Comparison of ENCODE assay signal across 8 mouse cellular contexts in genomic region chr14:19987358-19987834, GRCm38 (mm10). TPM values are rescaled to one million over a fixed set of nuclear protein-coding genes. Genes with fewer than 3 reads are reported as not detected.
A peak's percentile ranks its signal among the peaks of the same experiment; 100 is the strongest.
DNase-seq lines count a peak whose midpoint lies in the region; ATAC-seq and TF ChIP-seq lines count a peak whose summit lies in the region.

No protein-coding gene starts in this region.

- ATAC-seq in kidney, postnatal 0 days (replicated peaks; ENCODE audit: low FRiP score, low read depth) = no peak
- ATAC-seq in embryonic facial prominence, embryonic 12.5 days (ENCODE audit: insufficient number of reproducible peaks, insufficient read depth, low FRiP score, low TSS enrichment) = no peak
- peak; percentile 79 for ATAC-seq in hindbrain, embryonic 12.5 days (ENCODE audit: low FRiP score)
- peak; percentile 71 for ATAC-seq in midbrain, embryonic 15.5 days (replicated peaks)

- no peak for TF ChIP-seq CTCF in kidney, postnatal 0 days (IDR thresholded peaks at IDR 0.05; ENCODE audit: low read depth)

- H3K4me2 ChIP-seq in kidney, postnatal 0 days (ENCODE audit: low read length) = peak overlapping the region; percentile 51
- peak overlapping the region; percentile 43 for H3K4me2 ChIP-seq in embryonic facial prominence, embryonic 12.5 days (replicated peaks)
- peak overlapping the region; percentile 55 for H3K4me2 ChIP-seq in hindbrain, embryonic 12.5 days (replicated peaks)
- peak overlapping the region; percentile 55 for H3K4me2 ChIP-seq in midbrain, embryonic 15.5 days

- H3K27me3 ChIP-seq in kidney, postnatal 0 days (ENCODE audit: insufficient read depth, low read length) = no peaks in the 10 kb centered on the region
- no peaks in the 10 kb centered on the region for H3K27me3 ChIP-seq in embryonic facial prominence, embryonic 12.5 days
- no peaks in the 10 kb centered on the region for H3K27me3 ChIP-seq in hindbrain, embryonic 12.5 days
- no peaks in the 10 kb centered on the region for H3K27me3 ChIP-seq in midbrain, embryonic 15.5 days (replicated peaks)

- peaks cover 9% of the 10 kb centered on the region; the same call in 1 of the 2 replicates for H3K4me1 ChIP-seq in kidney, postnatal 0 days (replicated peaks; ENCODE audit: insufficient read depth, low read length)
- H3K4me1 ChIP-seq in embryonic facial prominence, embryonic 12.5 days = peaks cover 26% of the 10 kb centered on the region
- peaks cover 38% of the 10 kb centered on the region for H3K4me1 ChIP-seq in hindbrain, embryonic 12.5 days
- H3K4me1 ChIP-seq in midbrain, embryonic 15.5 days = peaks cover 46% of the 10 kb centered on the region

- H3K27ac ChIP-seq in kidney, postnatal 0 days = peak overlapping the region; percentile 78
- peak overlapping the region; percentile 97 for H3K27ac ChIP-seq in embryonic facial prominence, embryonic 12.5 days
- H3K27ac ChIP-seq in hindbrain, embryonic 12.5 days = peak overlapping the region; percentile 100
- H3K27ac ChIP-seq in midbrain, embryonic 15.5 days = peak overlapping the region; percentile 99

- peak overlapping the region; percentile 11; the same call in 1 of the 2 replicates for H3K4me3 ChIP-seq in kidney, postnatal 0 days (replicated peaks; ENCODE audit: low read depth, low read length)
- 0 out of 2 replicates have a peak overlapping the region, but pooled peaks have one; percentile 9 for H3K4me3 ChIP-seq in embryonic facial prominence, embryonic 12.5 days
- H3K4me3 ChIP-seq in hindbrain, embryonic 12.5 days = peak overlapping the region; percentile 19
- H3K4me3 ChIP-seq in midbrain, embryonic 15.5 days = peak overlapping the region; percentile 30

- no peaks in the 10 kb centered on the region for H3K9me3 ChIP-seq in kidney, postnatal 0 days (replicated peaks; ENCODE audit: low read length)
- no peaks in the 10 kb centered on the region for H3K9me3 ChIP-seq in embryonic facial prominence, embryonic 12.5 days
- no peaks in the 10 kb centered on the region for H3K9me3 ChIP-seq in hindbrain, embryonic 12.5 days (replicated peaks)
- H3K9me3 ChIP-seq in midbrain, embryonic 15.5 days = no peaks in the 10 kb centered on the region

- no peaks in the 10 kb centered on the region for H3K36me3 ChIP-seq in kidney, postnatal 0 days (ENCODE audit: insufficient read depth, low read length)
- no peaks in the 10 kb centered on the region for H3K36me3 ChIP-seq in embryonic facial prominence, embryonic 12.5 days
- no peaks in the 10 kb centered on the region for H3K36me3 ChIP-seq in hindbrain, embryonic 12.5 days
- no peaks in the 10 kb centered on the region for H3K36me3 ChIP-seq in midbrain, embryonic 15.5 days (replicated peaks)

- peak overlapping the region; percentile 31; the same call in 1 of the 2 replicates for H3K9ac ChIP-seq in kidney, postnatal 0 days (ENCODE audit: low read depth, low read length)
- H3K9ac ChIP-seq in embryonic facial prominence, embryonic 12.5 days = no peak overlapping the region
- peak overlapping the region; percentile 44 for H3K9ac ChIP-seq in hindbrain, embryonic 12.5 days
- peak overlapping the region; percentile 36; the same call in 1 of the 2 replicates for H3K9ac ChIP-seq in midbrain, embryonic 15.5 days

- no peak for DNase-seq in kidney, postnatal 0 days (ENCODE audit: low spot score)
- no peak for DNase-seq in kidney, postnatal 25 days
- DNase-seq in c-Kit-positive CD71-positive TER-119-positive erythroid progenitor cells, embryonic 14.5 days (ENCODE audit: low spot score) = no peak
- no peak for DNase-seq in layer of hippocampus, postnatal 36 days
- no peak for DNase-seq in retina, postnatal 1 day

- WGBS in kidney, postnatal 0 days = 8% methylated on average over 8 of the region's 8 CpGs
- 8% methylated on average over 8 of the region's 8 CpGs for WGBS in embryonic facial prominence, embryonic 12.5 days
- WGBS in hindbrain, embryonic 12.5 days = 7% methylated on average over 8 of the region's 8 CpGs
- WGBS in midbrain, embryonic 15.5 days = 2% methylated on average over 8 of the region's 8 CpGs

RNA-seq across cellular contexts. Expression of gene Gng2, which starts 10.0 kb away (rescaled TPM):
- 38.5 and 41.4 TPM in 2 replicates for polyA plus RNA-seq in kidney, postnatal 0 days (2015; fragmentation: Nextera tagmentation; extraction: Ambion mirVana)
- polyA plus RNA-seq in embryonic facial prominence, embryonic 12.5 days (2016; fragmentation: Nextera tagmentation; extraction: Ambion mirVana) = 77.6 and 81.4 TPM in 2 replicates
- polyA plus RNA-seq in hindbrain, embryonic 12.5 days (2016; fragmentation: Nextera tagmentation; extraction: Ambion mirVana) = 203 and 213 TPM in 2 replicates
- 452 and 467 TPM in 2 replicates for polyA plus RNA-seq in midbrain, embryonic 15.5 days (2015; fragmentation: Nextera tagmentation; extraction: Ambion mirVana)
- total RNA-seq in layer of hippocampus, postnatal 36 days (2021) = 100 to 1,000 TPM; 284 to 297 TPM

Comparison
In these comparisons a context has a peak if more than half of its experiments do, and no peak if none do; other contexts are left out.
1. ATAC-seq: peak in hindbrain, embryonic 12.5 days (single experiment) and midbrain, embryonic 15.5 days (single experiment); none in kidney, postnatal 0 days (single experiment) and embryonic facial prominence, embryonic 12.5 days (single experiment).
2. Peak in every context shown above with its lines, with median percentiles within 50 percentile points of each other: H3K27ac ChIP-seq, H3K4me2 ChIP-seq and H3K4me3 ChIP-seq.